Mouse (Mus musculus) cerebellum, adult 2 months (tissue): ENCODE results near the gene Cdadc1.

Source experiments
- CTCF ChIP-seq: fragments of 200-500 bp; IDR thresholded peaks from 2 replicates; pipeline ENCODE4 v1.5.1; 2011; ENCODE audit warnings: low read depth, mild to moderate bottlenecking, control low read depth, low read length, moderate library complexity, borderline replicate concordance; ENCODE audit not compliant: insufficient read depth
- POLR2A ChIP-seq: fragments of 200-500 bp; IDR thresholded peaks from 2 replicates; pipeline ENCODE4 v1.6.1; 2011; ENCODE audit warnings: low read length, control low read depth, borderline replicate concordance; ENCODE audit not compliant: insufficient read depth

DNA sequence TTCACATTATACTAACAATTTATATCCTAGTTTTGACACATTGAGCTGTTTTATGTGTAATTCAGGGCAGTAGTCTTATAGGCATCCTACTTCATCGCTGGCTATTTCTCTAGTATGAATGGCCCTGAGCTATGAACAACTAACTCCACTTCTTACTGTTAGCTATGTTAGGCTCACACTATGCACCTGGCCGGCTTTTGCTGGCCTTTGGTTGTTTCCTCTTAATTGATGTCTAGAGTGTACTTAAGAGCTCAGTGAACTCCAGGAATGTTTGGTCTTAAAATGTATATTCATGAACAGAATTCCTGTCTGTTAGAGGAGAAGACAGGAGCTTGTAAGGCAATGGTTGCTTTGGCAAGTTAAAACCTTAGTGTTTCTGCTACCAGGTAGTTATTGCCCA lies 57.5 kb downstream of the Cdadc1 start:
- TF ChIP-seq CTCF (no peak), POLR2A (no peak)
